Mouse (Mus musculus): ENCODE data around the gene Zranb3. TPM values are rescaled to one million over a fixed set of nuclear protein-coding genes. Genes with fewer than 3 reads are reported as not detected.

Gene Zranb3
- polyA plus RNA-seq, 1 experiment from 2014 or later = 14.0 TPM

GRCm38 (mm10) chr1:127913116-127913515 lies 189.7 kb downstream of the Zranb3 start:
- Histone ChIP-seq H3K36me3 (ENCODE audit: control insufficient read depth, insufficient read depth, low read length) (no peaks in the 10 kb centered on the region), H3K9ac (ENCODE audit: low read length) (no peak overlapping the region), H3K27ac (ENCODE audit: low read depth, low read length) (no peak overlapping the region), H3K9me3 (ENCODE audit: control insufficient read depth, low read length) (no peaks in the 10 kb centered on the region), H3K4me2 (no peak overlapping the region), H3K27me3 (ENCODE audit: control insufficient read depth, insufficient read depth, low read length) (no peaks in the 10 kb centered on the region), H3K4me3 (ENCODE audit: low read depth, low read length) (no peak overlapping the region), H3K4me1 (ENCODE audit: control insufficient read depth, insufficient read depth, low read length) (no peaks in the 10 kb centered on the region)
- no peak for DNase-seq (ENCODE audit: low spot score, missing footprints)
- no peak for ATAC-seq (ENCODE audit: low FRiP score)
- 87% methylated on average over 4 of the region's 4 CpGs for WGBS

- H3K9me3 ChIP-seq (ENCODE audit: control insufficient read depth, low read length) = no peaks in the 10 kb centered on the region
- peak overlapping the region; percentile 44 for H3K27ac ChIP-seq (ENCODE audit: low read depth, low read length)
- H3K4me2 ChIP-seq = no peak overlapping the region
- WGBS = 13% methylated on average over 2 of the region's 2 CpGs
- ATAC-seq (ENCODE audit: low FRiP score) (peak; percentile 84), DNase-seq (ENCODE audit: low spot score, missing footprints) (peak; percentile 87)
- no peaks in the 10 kb centered on the region for H3K36me3 ChIP-seq (ENCODE audit: control insufficient read depth, insufficient read depth, low read length)
- H3K4me3 ChIP-seq (ENCODE audit: low read depth, low read length) = no peak overlapping the region
- peaks cover 8% of the 10 kb centered on the region; the same call in 1 of the 2 replicates for H3K4me1 ChIP-seq (ENCODE audit: control insufficient read depth, insufficient read depth, low read length)
- no peak overlapping the region for H3K9ac ChIP-seq (ENCODE audit: low read length)
- no peaks in the 10 kb centered on the region for H3K27me3 ChIP-seq (ENCODE audit: control insufficient read depth, insufficient read depth, low read length)
Observed at GRCm38 (mm10) chr1:127904774-127905385, 198.0 kb downstream of the Zranb3 start.

Other genes starting within 250 kb of the Zranb3 start
- gene Map3k19, start 248.0 kb downstream of the Zranb3 start, polyA plus RNA-seq (2014; fragmentation: Nextera tagmentation; extraction: Ambion mirVana) = 0.10 TPM in 1 of 2 replicates, not detected in the other
- 14.1 and 15.5 TPM in 2 replicates for gene Rab3gap1, start 234.3 kb downstream of the Zranb3 start, polyA plus RNA-seq (2014; fragmentation: Nextera tagmentation; extraction: Ambion mirVana)
- gene R3hdm1, start 254 bp upstream of the Zranb3 start, polyA plus RNA-seq (2014; fragmentation: Nextera tagmentation; extraction: Ambion mirVana) = 96.9 and 97.1 TPM in 2 replicates
- 70.1 and 71.1 TPM in 2 replicates for gene Ubxn4, start 140.9 kb upstream of the Zranb3 start, polyA plus RNA-seq (2014; fragmentation: Nextera tagmentation; extraction: Ambion mirVana)
- gene Lct, start 225.3 kb upstream of the Zranb3 start, polyA plus RNA-seq (2014; fragmentation: Nextera tagmentation; extraction: Ambion mirVana) = 0.40 TPM in 1 of 2 replicates, not detected in the other

Data from midbrain, embryonic 11.5 days (tissue).